8 mouse cellular contexts compared by ENCODE assay signal in the genomic region with DNA sequence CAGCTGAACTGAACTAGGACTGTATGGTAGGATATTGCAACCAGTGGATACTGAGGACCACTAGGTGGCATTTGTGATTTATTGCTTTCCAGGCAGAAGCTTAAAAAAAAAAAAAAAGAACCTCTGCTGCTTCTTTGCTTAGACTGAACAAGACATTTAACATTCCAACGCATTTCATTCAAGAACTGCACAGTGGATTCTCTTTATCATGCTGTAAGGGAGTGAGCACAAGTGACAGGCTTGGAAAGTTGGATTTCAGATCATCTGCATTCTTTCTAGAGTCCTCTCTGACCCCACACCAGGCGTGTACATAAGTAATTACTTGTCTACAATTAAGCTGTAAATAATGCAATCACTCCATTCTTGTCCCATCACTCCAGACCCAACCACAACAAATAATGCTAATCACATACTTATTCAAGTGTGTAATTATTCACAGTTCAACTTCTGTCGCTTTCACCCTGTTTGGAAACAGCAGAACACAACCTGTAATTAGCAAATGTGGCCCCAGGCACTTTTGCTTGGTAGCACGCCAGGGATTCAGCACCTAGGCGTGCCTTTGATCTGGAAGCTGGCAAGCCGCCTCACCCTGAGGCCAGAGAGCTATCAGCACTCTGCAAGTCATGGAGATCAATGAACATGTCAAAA.
A peak's percentile ranks its signal among the peaks of the same experiment; 100 is the strongest.
DNase-seq lines count a peak whose midpoint lies in the region; ATAC-seq lines count a peak whose summit lies in the region.

No protein-coding gene starts in this region.

- no peak overlapping the region for H3K27ac ChIP-seq in embryonic facial prominence, embryonic 12.5 days
- H3K27ac ChIP-seq in midbrain, embryonic 12.5 days (replicated peaks) = peak overlapping the region; percentile 32; the same call in 1 of the 2 replicates

- H3K4me2 ChIP-seq in embryonic facial prominence, embryonic 12.5 days (replicated peaks) = no peak overlapping the region
- H3K4me2 ChIP-seq in midbrain, embryonic 12.5 days (replicated peaks) = no peak overlapping the region

- no peak overlapping the region for H3K9ac ChIP-seq in embryonic facial prominence, embryonic 12.5 days
- H3K9ac ChIP-seq in midbrain, embryonic 12.5 days (replicated peaks) = no peak overlapping the region

- no peak overlapping the region for H3K4me3 ChIP-seq in embryonic facial prominence, embryonic 12.5 days
- H3K4me3 ChIP-seq in midbrain, embryonic 12.5 days = no peak overlapping the region

- peak; percentile 56; the same call in 1 of the 2 replicates for ATAC-seq in embryonic facial prominence, embryonic 12.5 days (ENCODE audit: insufficient number of reproducible peaks, insufficient read depth, low FRiP score, low TSS enrichment)
- ATAC-seq in midbrain, embryonic 12.5 days (ENCODE audit: low FRiP score, low read depth) = peak; percentile 87

- no peaks in the 10 kb centered on the region for H3K36me3 ChIP-seq in embryonic facial prominence, embryonic 12.5 days
- H3K36me3 ChIP-seq in midbrain, embryonic 12.5 days = no peaks in the 10 kb centered on the region

- intact Hi-C loops in heart, postnatal 25 days (cut with DNase I) = loop anchor here (2.0 kb wide), 1 partner anchor 586 kb away; no protein-coding TSS in a partner anchor

- no peaks in the 10 kb centered on the region for H3K9me3 ChIP-seq in embryonic facial prominence, embryonic 12.5 days
- H3K9me3 ChIP-seq in midbrain, embryonic 12.5 days = no peaks in the 10 kb centered on the region

- peaks cover 4% of the 10 kb centered on the region; the same call in 1 of the 2 replicates for H3K4me1 ChIP-seq in embryonic facial prominence, embryonic 12.5 days
- H3K4me1 ChIP-seq in midbrain, embryonic 12.5 days = peaks cover 12% of the 10 kb centered on the region

- no peaks in the 10 kb centered on the region for H3K27me3 ChIP-seq in embryonic facial prominence, embryonic 12.5 days
- no peaks in the 10 kb centered on the region for H3K27me3 ChIP-seq in midbrain, embryonic 12.5 days

- DNase-seq in heart, adult 11 months = peak; percentile 88
- no peak for DNase-seq in heart, postnatal 25 days (ENCODE audit: low spot score)
- DNase-seq in WW6 (ENCODE audit: low read depth, low spot score) = peak; percentile 52
- peak; percentile 49 for DNase-seq in hindlimb bud, embryonic 11.5 days (ENCODE audit: extremely low spot score, low read depth, low spot score)
- no peak for DNase-seq in gastrocnemius, adult 18-20 months (ENCODE audit: low spot score)
- no peak for DNase-seq in ovary, adult 18-20 months (ENCODE audit: low spot score)

- WGBS in embryonic facial prominence, embryonic 12.5 days = 8% methylated on average over 6 of the region's 6 CpGs
- 14% methylated on average over 6 of the region's 6 CpGs for WGBS in midbrain, embryonic 12.5 days

Comparison
In these comparisons a context has a peak if more than half of its experiments do, and no peak if none do; other contexts are left out.
1. DNase-seq: peak in heart, adult 11 months (single experiment), WW6 (single experiment) and hindlimb bud, embryonic 11.5 days (single experiment); none in heart, postnatal 25 days (single experiment), gastrocnemius, adult 18-20 months (single experiment) and ovary, adult 18-20 months (single experiment).